Mouse (Mus musculus) activated CD4-positive, CD25-positive, alpha-beta regulatory T cell, adult 4 months (primary cell): ENCODE data around the gene Csmd2. TPM values are rescaled to one million over a fixed set of nuclear protein-coding genes. Genes with fewer than 3 reads are reported as not detected.

Experiments used
- ATAC-seq: one replicate; pipeline ENCODE4 v1.8.0; 2017
- polyA plus RNA-seq, 2 experiments: library from polyadenylated mRNA; unstranded; fragments of 100-300 nt; shearing (Covaris generic); gene quantifications; one replicate each; pipeline ENCODE4 v1.2.1; 2017

Csmd2 gene
- polyA plus RNA-seq, 2 experiments from 2014 or later, result 0.12 TPM; not detected in 1

GRCm38 (mm10) chr4:128245201-128245600 lies 257.5 kb downstream of the Csmd2 start:
- ATAC-seq, result no peak

- ATAC-seq, result no peak
Observed at GRCm38 (mm10) chr4:128248676-128249075, 261.0 kb downstream of the Csmd2 start.

GRCm38 (mm10) chr4:128259211-128259610 lies 271.6 kb downstream of the Csmd2 start:
- ATAC-seq, result no peak

GRCm38 (mm10) chr4:128260907-128261560 lies 273.4 kb downstream of the Csmd2 start, which contains the start of gene Hmgb4:
Hmgb4 (minus strand) TSS chr4:128260957.
- no peak for ATAC-seq

- no peak for ATAC-seq
Observed at GRCm38 (mm10) chr4:128264491-128264890, 276.8 kb downstream of the Csmd2 start.

- ATAC-seq, result no peak
Observed at GRCm38 (mm10) chr4:128265341-128265740, 277.7 kb downstream of the Csmd2 start.

- ATAC-seq, result no peak
Observed at GRCm38 (mm10) chr4:128269261-128269875, 281.7 kb downstream of the Csmd2 start.

- no peak for ATAC-seq
Observed at GRCm38 (mm10) chr4:128270177-128270576, 282.5 kb downstream of the Csmd2 start.

GRCm38 (mm10) chr4:128270931-128271330 lies 283.3 kb downstream of the Csmd2 start:
- ATAC-seq, result no peak

- ATAC-seq, result no peak
Observed at GRCm38 (mm10) chr4:128272501-128272900, 284.8 kb downstream of the Csmd2 start.

- ATAC-seq, result no peak
Observed at GRCm38 (mm10) chr4:128273146-128273545, 285.5 kb downstream of the Csmd2 start.

- no peak for ATAC-seq
Observed at GRCm38 (mm10) chr4:128275116-128275515, 287.5 kb downstream of the Csmd2 start.

GRCm38 (mm10) chr4:128275586-128275985 lies 287.9 kb downstream of the Csmd2 start:
- ATAC-seq, result no peak

GRCm38 (mm10) chr4:128285009-128285408 lies 297.4 kb downstream of the Csmd2 start:
- ATAC-seq, result no peak

- ATAC-seq, result no peak
Observed at GRCm38 (mm10) chr4:128288095-128288494, 300.4 kb downstream of the Csmd2 start.

- no peak for ATAC-seq
Observed at GRCm38 (mm10) chr4:128304049-128304448, 316.4 kb downstream of the Csmd2 start.

- ATAC-seq, result no peak
Observed at GRCm38 (mm10) chr4:128306011-128306410, 318.4 kb downstream of the Csmd2 start.

- ATAC-seq, result no peak
Observed at GRCm38 (mm10) chr4:128315328-128315727, 327.7 kb downstream of the Csmd2 start.

GRCm38 (mm10) chr4:128317951-128318350 lies 330.3 kb downstream of the Csmd2 start:
- ATAC-seq, result no peak

- ATAC-seq, result no peak
Observed at GRCm38 (mm10) chr4:128325511-128325910, 337.9 kb downstream of the Csmd2 start.

GRCm38 (mm10) chr4:128326755-128327154 lies 339.1 kb downstream of the Csmd2 start:
- no peak for ATAC-seq

- ATAC-seq, result no peak
Observed at GRCm38 (mm10) chr4:128327421-128327820, 339.8 kb downstream of the Csmd2 start.

- ATAC-seq, result no peak
Observed at GRCm38 (mm10) chr4:128330519-128330918, 342.9 kb downstream of the Csmd2 start.

- no peak for ATAC-seq
Observed at GRCm38 (mm10) chr4:128340457-128340856, 352.8 kb downstream of the Csmd2 start.
